Mouse (Mus musculus): ENCODE data around the gene Mllt1. TPM values are rescaled to one million over a fixed set of nuclear protein-coding genes. Genes with fewer than 3 reads are reported as not detected.

The Mllt1 gene
- polyA plus RNA-seq, 1 experiment from 2014 or later: 91.1 TPM

- H3K9ac ChIP-seq (replicated peaks): no peak within 1 kb of the TSS
- no peaks in the 10 kb centered on the region for H3K36me3 ChIP-seq
- H3K4me3 ChIP-seq: no peak within 1 kb of the TSS
- ATAC-seq (replicated peaks): no peak
- no peaks in the 10 kb centered on the region for H3K4me1 ChIP-seq
- no peak within 1 kb of the TSS for H3K4me2 ChIP-seq (replicated peaks)
- H3K27me3 ChIP-seq: no peaks in the 10 kb centered on the region
- no peaks in the 10 kb centered on the region for H3K9me3 ChIP-seq
- no peak within 1 kb of the TSS for H3K27ac ChIP-seq (replicated peaks)
- 100% methylated on average over 2 of the region's 2 CpGs for WGBS
Observed at GRCm38 (mm10) chr17:56874237-56874636, 61.0 kb downstream of the Mllt1 start, which contains the start of gene Acsbg2. Gene Acsbg2, minus strand, starts transcription at chr17:56874447.

- no peaks in the 10 kb centered on the region for H3K4me1 ChIP-seq
- WGBS: 86% methylated on average over 7 of the region's 7 CpGs
- H3K9ac ChIP-seq (replicated peaks): no peak overlapping the region
- no peaks in the 10 kb centered on the region for H3K36me3 ChIP-seq
- ATAC-seq (replicated peaks): no peak
- H3K4me2 ChIP-seq (replicated peaks): no peak overlapping the region
- H3K27me3 ChIP-seq: no peaks in the 10 kb centered on the region
- H3K4me3 ChIP-seq: no peak overlapping the region
- H3K27ac ChIP-seq (replicated peaks): no peak overlapping the region
- H3K9me3 ChIP-seq: no peaks in the 10 kb centered on the region
Observed at GRCm38 (mm10) chr17:56872512-56872911, 62.7 kb downstream of the Mllt1 start.

GRCm38 (mm10) chr17:56871767-56872166, 63.4 kb downstream of the Mllt1 start:
- no peak overlapping the region for H3K4me3 ChIP-seq
- no peaks in the 10 kb centered on the region for H3K9me3 ChIP-seq
- no peak for ATAC-seq (replicated peaks)
- no peak overlapping the region for H3K4me2 ChIP-seq (replicated peaks)
- H3K27me3 ChIP-seq: no peaks in the 10 kb centered on the region
- no peak overlapping the region for H3K9ac ChIP-seq (replicated peaks)
- no peaks in the 10 kb centered on the region for H3K36me3 ChIP-seq
- WGBS: 84% methylated on average over 8 of the region's 8 CpGs
- no peak overlapping the region for H3K27ac ChIP-seq (replicated peaks)
- H3K4me1 ChIP-seq: no peaks in the 10 kb centered on the region

GRCm38 (mm10) chr17:56870287-56870953, 64.8 kb downstream of the Mllt1 start:
- H3K4me3 ChIP-seq: no peak overlapping the region
- no peak overlapping the region for H3K27ac ChIP-seq (replicated peaks)
- H3K9me3 ChIP-seq: no peaks in the 10 kb centered on the region
- no peak overlapping the region for H3K4me2 ChIP-seq (replicated peaks)
- no peaks in the 10 kb centered on the region for H3K36me3 ChIP-seq
- no peaks in the 10 kb centered on the region for H3K4me1 ChIP-seq
- no peaks in the 10 kb centered on the region for H3K27me3 ChIP-seq
- no peak overlapping the region for H3K9ac ChIP-seq (replicated peaks)
- no peak for ATAC-seq (replicated peaks)
- whole genome bisulfite sequencing: 74% methylated on average over 15 of the region's 15 CpGs

- no peak overlapping the region for H3K27ac ChIP-seq (replicated peaks)
Observed at GRCm38 (mm10) chr17:56869481-56869977, 65.7 kb downstream of the Mllt1 start.

GRCm38 (mm10) chr17:56866071-56866470, 69.1 kb downstream of the Mllt1 start:
- Histone ChIP-seq H3K4me3 (no peak overlapping the region), H3K9ac (replicated peaks) (no peak overlapping the region), H3K36me3 (no peaks in the 10 kb centered on the region), H3K27ac (replicated peaks) (no peak overlapping the region), H3K4me1 (no peaks in the 10 kb centered on the region), H3K9me3 (no peaks in the 10 kb centered on the region), H3K4me2 (replicated peaks) (no peak overlapping the region), H3K27me3 (no peaks in the 10 kb centered on the region)
- 79% methylated on average over 7 of the region's 7 CpGs for WGBS
- no peak for ATAC-seq (replicated peaks)

More at GRCm38 (mm10) chr17:56869481-56869977, 65.7 kb downstream of the Mllt1 start:
- no peaks in the 10 kb centered on the region for H3K27me3 ChIP-seq
- H3K9ac ChIP-seq (replicated peaks): no peak overlapping the region
- H3K4me1 ChIP-seq: no peaks in the 10 kb centered on the region
- no peak overlapping the region for H3K4me3 ChIP-seq
- H3K9me3 ChIP-seq: no peaks in the 10 kb centered on the region
- 44% methylated on average over 9 of the region's 9 CpGs for WGBS
- no peaks in the 10 kb centered on the region for H3K36me3 ChIP-seq
- no peak for ATAC-seq (replicated peaks)
- H3K4me2 ChIP-seq (replicated peaks): no peak overlapping the region

- H3K9ac ChIP-seq (replicated peaks): no peak overlapping the region
- H3K9me3 ChIP-seq: no peaks in the 10 kb centered on the region
- peaks cover 3% of the 10 kb centered on the region; the same call in 1 of the 2 replicates for H3K4me1 ChIP-seq
- ATAC-seq (replicated peaks): no peak
- no peaks in the 10 kb centered on the region for H3K36me3 ChIP-seq
- H3K27me3 ChIP-seq: no peaks in the 10 kb centered on the region
- H3K27ac ChIP-seq (replicated peaks): no peak overlapping the region
- H3K4me2 ChIP-seq (replicated peaks): no peak overlapping the region
- no peak overlapping the region for H3K4me3 ChIP-seq
- 72% methylated on average over 3 of the region's 3 CpGs for WGBS
Observed at GRCm38 (mm10) chr17:56861197-56861596, 74.0 kb downstream of the Mllt1 start.

- Histone ChIP-seq H3K9ac (replicated peaks) (no peak overlapping the region), H3K27me3 (no peaks in the 10 kb centered on the region), H3K4me3 (no peak overlapping the region), H3K27ac (replicated peaks) (no peak overlapping the region), H3K9me3 (no peaks in the 10 kb centered on the region), H3K4me2 (replicated peaks) (no peak overlapping the region), H3K4me1 (peaks cover 3% of the 10 kb centered on the region; the same call in 1 of the 2 replicates), H3K36me3 (no peaks in the 10 kb centered on the region)
- 39% methylated on average over 7 of the region's 7 CpGs for WGBS
- ATAC-seq (replicated peaks): no peak
Observed at GRCm38 (mm10) chr17:56858922-56859321, 76.3 kb downstream of the Mllt1 start.

GRCm38 (mm10) chr17:56858216-56858615, 77.0 kb downstream of the Mllt1 start:
- Histone ChIP-seq H3K4me3 (no peak overlapping the region), H3K27me3 (no peaks in the 10 kb centered on the region), H3K4me2 (replicated peaks) (no peak overlapping the region), H3K9ac (replicated peaks) (no peak overlapping the region), H3K36me3 (no peaks in the 10 kb centered on the region), H3K9me3 (no peaks in the 10 kb centered on the region), H3K4me1 (peaks cover 3% of the 10 kb centered on the region; the same call in 1 of the 2 replicates), H3K27ac (replicated peaks) (no peak overlapping the region)
- ATAC-seq (replicated peaks): no peak; the same call in 1 of the 2 replicates
- WGBS: 49% methylated on average over 4 of the region's 4 CpGs

- ATAC-seq (replicated peaks): no peak
- Histone ChIP-seq H3K9me3 (no peaks in the 10 kb centered on the region), H3K36me3 (no peaks in the 10 kb centered on the region), H3K4me2 (replicated peaks) (no peak overlapping the region), H3K27ac (replicated peaks) (no peak overlapping the region), H3K9ac (replicated peaks) (no peak overlapping the region), H3K4me3 (no peak overlapping the region), H3K4me1 (peaks cover 3% of the 10 kb centered on the region; the same call in 1 of the 2 replicates), H3K27me3 (no peaks in the 10 kb centered on the region)
- 75% methylated on average over 3 of the region's 3 CpGs for WGBS
Observed at GRCm38 (mm10) chr17:56855421-56855820, 79.8 kb downstream of the Mllt1 start.

- no peaks in the 10 kb centered on the region for H3K9me3 ChIP-seq
- 53% methylated on average over 3 of the region's 3 CpGs for WGBS
- H3K9ac ChIP-seq (replicated peaks): no peak overlapping the region
- H3K27ac ChIP-seq (replicated peaks): no peak overlapping the region
- H3K4me3 ChIP-seq: no peak overlapping the region
- H3K36me3 ChIP-seq: no peaks in the 10 kb centered on the region
- ATAC-seq (replicated peaks): no peak
- H3K4me2 ChIP-seq (replicated peaks): no peak overlapping the region
- no peaks in the 10 kb centered on the region for H3K27me3 ChIP-seq
- H3K4me1 ChIP-seq: no peaks in the 10 kb centered on the region
Observed at GRCm38 (mm10) chr17:56851167-56851566, 84.0 kb downstream of the Mllt1 start.

- ATAC-seq (replicated peaks): no peak
- Histone ChIP-seq H3K4me1 (no peaks in the 10 kb centered on the region), H3K9ac (replicated peaks) (no peak overlapping the region), H3K27me3 (no peaks in the 10 kb centered on the region), H3K4me3 (no peak overlapping the region), H3K4me2 (replicated peaks) (no peak overlapping the region), H3K27ac (replicated peaks) (no peak overlapping the region), H3K36me3 (no peaks in the 10 kb centered on the region), H3K9me3 (no peaks in the 10 kb centered on the region)
- 85% methylated on average over 13 of the region's 13 CpGs for WGBS
Observed at GRCm38 (mm10) chr17:56849710-56850109, 85.5 kb downstream of the Mllt1 start.

GRCm38 (mm10) chr17:56848785-56849184, 86.4 kb downstream of the Mllt1 start:
- no peaks in the 10 kb centered on the region for H3K27me3 ChIP-seq
- no peak overlapping the region for H3K27ac ChIP-seq (replicated peaks)
- H3K4me2 ChIP-seq (replicated peaks): no peak overlapping the region
- ATAC-seq (replicated peaks): no peak
- H3K4me3 ChIP-seq: no peak overlapping the region
- no peaks in the 10 kb centered on the region for H3K4me1 ChIP-seq
- no peaks in the 10 kb centered on the region for H3K36me3 ChIP-seq
- WGBS: 85% methylated on average over 5 of the region's 5 CpGs
- no peak overlapping the region for H3K9ac ChIP-seq (replicated peaks)
- H3K9me3 ChIP-seq: no peaks in the 10 kb centered on the region
